Mouse (Mus musculus) ovary, adult 18-20 months (tissue): ENCODE results near the gene Fam229b.

ENCODE experiments used
- DNase-seq: peaks from one replicate; pipeline ENCODE4 v3.0.0; 2022; ENCODE audit warnings: low spot score, mixed read lengths

Gene Fam229b

DNA sequence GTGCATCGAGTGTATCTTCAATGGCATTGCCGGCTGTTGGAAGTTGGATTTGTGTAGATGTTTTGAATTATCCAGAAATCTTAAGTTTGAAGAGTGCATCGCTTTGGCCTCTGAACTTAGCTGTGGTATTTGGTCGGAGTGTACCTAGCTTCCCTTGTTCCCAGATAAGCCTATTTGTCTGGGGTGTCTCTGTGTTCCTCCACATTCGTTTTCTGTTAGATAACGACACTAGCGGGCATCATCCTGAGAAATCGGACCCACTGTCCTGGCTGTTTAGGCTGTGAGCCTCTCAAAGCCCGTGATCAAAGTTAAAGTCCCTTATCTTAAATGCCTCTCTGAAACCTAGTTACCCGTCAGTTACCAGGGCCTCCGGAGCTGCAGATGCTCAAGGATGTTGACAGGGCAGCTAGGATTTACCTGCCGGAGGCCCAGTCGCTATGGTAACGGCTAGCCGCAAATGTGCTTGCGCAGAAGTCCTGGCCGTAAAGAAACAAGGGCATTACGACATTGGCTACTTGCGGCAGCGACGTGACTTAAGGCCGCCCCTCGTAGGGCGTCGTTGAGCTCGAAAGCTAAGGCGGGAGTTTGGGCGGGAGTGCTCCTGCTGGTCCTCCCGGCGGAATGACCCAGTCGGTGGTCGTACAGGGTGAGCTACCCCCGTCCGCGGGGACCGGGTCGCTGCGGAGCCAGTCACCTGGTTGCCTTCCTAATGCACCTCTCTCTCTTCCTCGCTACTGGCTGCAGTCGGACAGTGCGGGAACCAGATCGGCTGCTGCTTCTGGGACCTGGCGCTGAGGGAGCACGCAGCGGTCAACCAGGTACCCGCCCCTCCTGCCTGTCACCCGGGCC is at the start of gene Fam229b, which contains the start of gene Tube1:
Gene Fam229b, minus strand, starts transcription at position 453 of the 849 bp plus-strand sequence.
Gene Tube1, plus strand, starts transcription at position 515 of the 849 bp plus-strand sequence.
- peak; percentile 86 for DNase-seq

DNA sequence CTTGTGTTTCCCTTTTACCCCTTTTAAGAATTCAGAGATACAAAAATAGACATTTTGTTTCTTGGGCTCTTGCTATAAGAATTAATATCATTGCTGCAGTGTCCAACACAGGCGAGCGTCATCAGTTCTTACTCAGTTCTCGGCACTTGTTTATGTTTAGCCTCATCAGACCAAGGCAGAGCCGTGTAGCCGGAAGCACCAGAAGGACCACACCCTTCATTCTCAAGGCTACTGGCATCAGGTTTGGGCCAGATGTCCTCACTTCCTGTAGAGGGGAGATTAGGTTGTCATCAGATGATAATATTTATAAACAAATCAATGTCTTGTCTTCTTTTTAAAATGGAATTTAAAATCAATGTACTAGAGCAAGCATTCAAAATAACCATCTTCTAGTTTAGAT is 43.3 kb upstream of the Fam229b start:
- DNase-seq = no peak

DNA sequence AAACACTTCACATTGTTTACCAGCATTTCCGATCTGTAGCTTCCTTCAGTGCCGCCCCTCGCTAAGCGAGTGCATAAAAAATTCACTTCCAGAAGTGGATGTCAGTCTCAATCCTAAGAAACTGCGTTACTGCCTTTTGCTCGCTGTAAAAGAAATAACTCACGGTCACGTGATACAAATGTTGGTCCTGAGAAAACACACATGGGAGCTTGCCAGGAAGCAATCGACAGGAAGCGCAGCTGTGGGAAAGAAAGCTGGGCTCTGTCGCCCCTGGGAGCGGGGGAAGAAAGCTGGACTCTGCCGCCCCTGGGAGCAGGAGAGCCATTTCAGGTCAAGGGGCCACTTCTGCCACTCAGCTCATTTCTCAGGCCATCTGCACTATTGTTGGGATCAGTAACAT is 39.4 kb upstream of the Fam229b start:
- no peak for DNase-seq

DNA sequence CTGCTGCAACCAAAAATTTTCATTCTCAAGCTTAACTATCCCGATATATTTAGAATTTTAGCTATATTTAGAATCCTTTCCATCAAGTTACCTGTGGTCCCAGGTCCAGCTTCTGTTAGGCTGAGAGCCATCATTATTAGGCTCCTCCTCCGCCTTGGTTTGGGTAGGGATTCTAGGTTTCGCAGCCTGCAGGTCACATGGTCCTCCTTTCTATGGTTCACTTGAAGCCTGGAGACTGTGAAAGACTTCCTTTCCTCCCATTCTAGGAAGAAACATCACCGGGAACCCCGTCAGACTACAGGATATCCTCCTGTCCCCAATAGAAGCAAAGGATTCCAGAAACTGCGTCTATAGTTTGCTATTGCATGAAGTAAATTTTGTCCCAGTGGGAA is 38.8 kb upstream of the Fam229b start:
- DNase-seq = no peak

DNA sequence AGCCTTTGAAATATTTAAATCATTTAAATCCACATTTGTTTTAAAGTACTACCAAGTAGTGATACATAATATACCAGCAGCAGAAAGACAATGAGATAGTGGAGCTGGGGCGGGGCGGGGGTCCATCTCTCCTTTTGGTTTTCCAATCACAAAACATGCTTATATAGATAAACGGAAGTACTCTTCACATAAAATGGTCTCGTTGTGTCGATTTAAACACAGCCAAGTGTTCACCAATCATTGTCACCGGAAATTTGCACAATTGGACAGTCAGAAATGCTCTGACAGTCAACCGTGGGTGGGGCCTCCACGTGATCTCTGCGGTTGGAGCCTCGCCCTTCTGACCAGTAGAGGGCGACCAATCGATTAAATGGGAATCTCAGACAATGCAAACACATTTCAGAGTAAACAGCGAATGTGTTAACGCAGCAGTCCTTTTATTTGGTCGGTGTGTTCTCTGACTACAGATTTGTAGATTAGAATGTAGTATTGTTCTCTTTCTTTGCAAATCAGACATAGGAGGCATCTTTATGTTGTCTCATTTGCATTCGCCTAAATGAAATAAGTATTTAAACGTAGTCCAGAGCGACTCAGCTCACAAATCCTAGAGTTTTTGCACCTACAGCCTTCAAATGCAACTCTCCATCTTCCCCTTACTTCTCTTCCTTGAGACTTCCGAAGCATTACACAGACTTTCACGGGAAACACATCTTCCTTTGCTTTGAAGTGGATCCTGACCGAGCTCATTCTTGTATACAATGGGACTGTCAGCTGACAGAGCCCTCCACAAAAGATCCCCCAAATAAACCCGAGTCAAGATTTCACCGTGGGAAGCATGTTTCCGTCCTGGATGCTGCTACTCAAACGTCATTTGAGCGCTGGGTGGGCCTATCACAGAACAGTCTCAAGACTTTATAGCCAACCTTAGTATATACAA is 38.2 kb upstream of the Fam229b start:
- DNase-seq = peak; percentile 72

DNA sequence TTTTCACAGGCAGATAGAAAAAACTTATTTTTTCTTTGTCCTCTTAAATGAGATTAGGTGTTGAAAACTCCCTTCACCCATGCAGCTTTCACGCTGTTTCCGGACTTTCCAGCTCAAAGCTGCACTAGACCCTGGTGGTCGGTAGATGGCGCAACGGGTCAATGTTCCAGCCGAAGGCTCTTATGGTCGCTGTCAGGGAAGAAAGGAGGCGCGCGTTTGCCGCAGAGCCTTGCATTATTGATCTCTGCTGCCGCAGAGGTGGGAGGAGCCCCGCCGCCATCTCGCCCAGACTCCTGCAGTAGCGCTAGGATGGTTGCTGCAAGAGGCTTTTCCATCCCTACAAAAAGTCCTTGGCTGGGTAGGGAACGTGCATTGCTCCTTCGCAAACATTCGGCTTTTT is 37.4 kb upstream of the Fam229b start:
- DNase-seq = peak; percentile 80

- no peak for DNase-seq
Observed at GRCm38 (mm10) chr10:39170706-39171105, 37.0 kb upstream of the Fam229b start.

- no peak for DNase-seq
Observed at GRCm38 (mm10) chr10:39170181-39170580, 36.5 kb upstream of the Fam229b start.

GRCm38 (mm10) chr10:39169642-39170041 is 35.9 kb upstream of the Fam229b start:
- DNase-seq = no peak

DNA sequence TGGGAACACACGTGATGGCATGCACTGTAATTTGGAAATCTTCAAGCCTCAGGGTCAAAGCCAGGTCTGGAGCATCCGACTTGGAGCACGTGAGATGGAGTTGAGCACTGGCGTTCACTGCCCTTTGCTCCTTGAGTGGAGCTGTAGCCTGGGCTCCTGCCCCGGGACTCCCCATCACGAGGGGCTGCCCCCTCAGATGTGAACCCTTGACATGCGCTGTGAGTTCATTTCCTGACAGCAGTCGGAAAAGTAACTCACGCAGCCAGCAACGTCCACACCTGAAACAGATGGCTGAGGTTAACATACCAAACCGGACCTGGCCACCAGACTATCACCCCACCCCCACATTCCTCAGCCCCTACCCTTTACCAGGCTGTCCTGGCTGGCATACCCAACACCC is 33.9 kb upstream of the Fam229b start:
- no peak for DNase-seq

GRCm38 (mm10) chr10:39165632-39166115 is 32.0 kb upstream of the Fam229b start:
- no peak for DNase-seq

DNA sequence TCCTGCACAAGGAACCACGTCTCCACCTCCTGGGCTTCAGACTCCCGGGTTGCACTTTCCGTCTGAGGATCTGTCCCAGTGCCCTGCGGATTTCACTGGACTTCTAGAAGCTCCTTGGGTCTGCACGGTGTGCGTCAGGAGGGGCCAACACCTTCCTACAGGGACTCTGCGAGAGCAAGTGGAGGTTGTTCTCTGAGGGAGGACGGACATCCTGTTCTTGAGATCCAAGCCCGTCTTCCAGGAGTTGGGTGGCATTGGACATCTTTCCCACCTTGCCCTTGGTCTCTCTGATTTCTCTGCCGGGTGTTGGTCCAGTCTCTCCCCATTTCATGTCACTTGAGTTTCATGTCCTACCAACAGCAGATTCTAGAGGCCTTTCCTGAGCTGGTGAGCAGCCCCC is 30.0 kb upstream of the Fam229b start, which contains the start of gene Ccn6:
Gene Ccn6, minus strand, starts transcription at position 101 of the 400 bp plus-strand sequence.
- DNase-seq = no peak

DNA sequence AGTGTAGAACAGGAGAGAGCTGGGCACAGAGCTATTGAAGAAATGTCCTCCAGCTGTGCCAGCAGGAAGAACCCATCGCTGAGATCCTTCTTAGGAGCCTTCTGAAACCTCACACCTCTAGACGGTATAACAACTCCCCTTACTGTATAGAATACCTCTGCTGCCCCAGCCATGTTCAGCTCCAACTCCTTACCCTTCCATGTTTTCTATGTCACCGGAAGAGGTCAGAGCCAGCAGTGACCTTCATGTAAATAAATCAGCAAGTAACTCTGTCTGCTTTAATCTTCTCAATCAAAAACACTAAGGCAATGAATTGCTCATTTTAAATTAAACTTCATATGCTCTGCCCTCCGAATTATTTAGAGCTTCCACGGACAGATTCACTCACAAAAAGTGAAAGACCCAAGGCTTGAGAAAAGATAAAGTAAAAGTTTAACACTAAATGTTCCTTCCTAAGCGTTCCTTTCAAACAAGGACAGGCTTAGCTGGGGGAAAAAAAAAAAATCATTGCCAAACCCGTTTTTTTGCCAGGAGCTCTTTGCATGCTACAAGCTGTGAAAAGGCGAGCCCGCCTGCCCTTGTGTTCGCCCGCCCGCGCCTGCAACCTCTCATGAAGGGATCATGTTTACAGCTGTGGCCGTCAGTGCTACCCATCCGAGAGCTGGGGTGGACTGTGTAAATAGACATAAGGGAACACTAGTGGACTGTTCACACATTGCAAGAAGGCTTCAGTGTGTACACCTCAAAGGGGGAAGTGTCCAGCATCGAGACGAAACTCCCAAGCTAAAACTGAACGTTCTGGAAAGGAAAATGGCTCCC is 29.2 kb upstream of the Fam229b start:
- DNase-seq = no peak

DNA sequence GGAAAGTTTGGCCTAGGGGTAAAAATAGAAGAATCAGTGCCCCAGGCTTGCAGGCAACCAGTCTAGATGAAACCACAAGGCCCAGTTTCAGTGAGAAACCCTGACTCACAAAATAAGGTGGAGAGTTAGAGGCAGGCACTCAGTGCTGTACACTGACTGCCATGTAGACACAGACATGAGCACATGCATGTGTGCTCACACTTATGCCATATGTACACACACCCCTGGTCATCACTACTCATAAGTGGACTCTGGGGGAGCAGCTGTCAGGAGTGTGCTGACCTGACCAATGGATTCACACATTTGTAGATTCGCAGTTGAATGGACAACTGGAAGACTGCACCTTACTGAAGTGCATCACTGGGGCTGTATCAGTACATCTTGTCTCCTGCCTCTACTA is 27.7 kb upstream of the Fam229b start:
- DNase-seq = no peak

DNA sequence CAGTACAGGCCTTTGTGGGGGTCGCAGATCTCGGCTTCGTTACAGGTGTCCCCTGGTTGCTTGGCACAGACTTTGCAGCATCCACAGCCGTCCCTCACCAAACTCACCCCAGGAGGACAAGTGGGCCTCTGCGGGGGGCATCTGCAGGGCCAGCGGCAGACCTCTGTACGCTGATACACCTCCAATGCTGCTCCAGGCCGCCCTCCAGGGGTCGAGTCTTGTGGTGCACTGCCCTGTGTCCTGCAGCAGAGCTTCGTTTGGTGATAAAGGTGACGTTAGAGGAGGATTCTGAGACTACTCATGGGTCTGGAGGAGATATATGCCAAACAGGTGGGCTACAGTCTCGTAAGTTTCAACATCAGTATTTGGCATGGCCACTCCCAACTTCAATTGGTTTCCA is 24.6 kb upstream of the Fam229b start:
- no peak for DNase-seq

DNA sequence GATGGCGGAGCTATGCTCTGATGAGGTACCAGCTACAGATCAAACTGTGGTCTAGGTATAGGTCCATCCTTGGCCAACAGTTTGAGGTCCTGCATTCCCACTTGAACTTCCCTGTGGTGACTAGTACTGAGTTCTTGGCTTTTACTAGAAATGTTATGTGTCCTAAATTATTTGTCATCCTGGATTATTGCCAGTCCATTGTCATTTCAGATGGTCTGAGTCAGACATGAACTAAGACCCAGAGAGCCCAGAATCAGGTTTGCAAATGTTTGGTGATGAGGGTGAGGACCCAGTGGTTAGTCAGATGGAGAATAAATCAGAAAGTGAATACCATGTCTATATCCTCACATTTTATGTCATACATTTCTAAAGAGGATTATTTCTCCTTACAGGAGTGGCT is 23.6 kb upstream of the Fam229b start:
- no peak for DNase-seq

DNA sequence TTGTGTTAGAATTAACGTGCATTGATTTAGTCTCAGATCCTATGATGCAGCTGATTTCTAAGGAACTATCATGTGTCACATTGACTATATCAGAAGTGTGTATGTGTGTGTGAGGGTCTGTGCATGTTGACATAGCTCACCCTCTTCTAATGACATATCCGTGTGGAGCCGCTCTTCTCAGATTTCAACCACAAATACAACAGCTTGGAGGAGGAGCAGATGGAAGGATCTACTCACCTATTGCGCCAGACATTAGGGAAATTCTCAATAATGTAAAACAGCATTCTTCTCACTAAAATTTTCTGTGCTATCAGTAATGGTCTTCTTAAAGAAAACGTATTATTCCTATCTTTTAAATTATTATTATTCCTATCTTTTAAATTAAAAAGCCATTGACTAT is 23.0 kb upstream of the Fam229b start:
- no peak for DNase-seq

DNA sequence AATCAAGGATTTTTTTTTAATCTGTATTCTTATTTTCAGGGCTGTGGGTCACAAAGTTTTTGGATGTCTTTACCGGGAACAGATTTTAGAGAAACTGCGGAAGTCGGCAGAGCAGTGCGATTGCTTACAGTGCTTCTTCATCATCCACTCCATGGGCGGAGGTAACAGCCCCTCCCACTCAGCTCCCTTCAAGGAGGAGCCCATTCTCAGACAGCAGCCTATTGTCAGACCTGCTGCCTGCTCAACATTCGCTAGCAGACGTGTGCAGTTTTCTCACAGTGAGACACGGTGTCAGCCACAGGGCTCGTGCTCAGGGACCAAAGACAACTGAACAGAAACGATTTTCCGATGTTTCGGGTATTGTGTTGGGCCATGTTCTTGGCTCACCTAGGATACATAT is 8.5 kb upstream of the Fam229b start:
- DNase-seq = no peak

GRCm38 (mm10) chr10:39141401-39141800 is 7.7 kb upstream of the Fam229b start:
- no peak for DNase-seq

DNA sequence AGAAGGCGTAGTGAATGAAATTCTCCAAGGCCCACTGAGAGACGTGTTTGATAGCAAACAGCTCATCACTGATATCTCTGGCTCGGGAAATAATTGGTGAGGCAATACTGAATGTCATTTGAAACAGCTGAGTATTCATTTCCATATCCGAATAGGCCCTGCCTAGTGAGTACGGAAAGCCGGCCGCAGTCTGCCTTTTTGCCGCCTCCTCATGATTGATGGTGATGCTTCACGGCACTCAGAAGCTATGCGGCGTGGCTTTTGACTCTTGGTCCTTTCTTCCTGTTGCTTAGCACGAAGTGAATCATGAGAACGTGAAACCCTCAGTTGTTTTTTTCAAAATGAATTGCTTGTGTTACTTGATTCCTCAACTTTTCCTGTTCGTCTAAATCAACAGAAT is 7.1 kb upstream of the Fam229b start:
- DNase-seq = no peak

DNA sequence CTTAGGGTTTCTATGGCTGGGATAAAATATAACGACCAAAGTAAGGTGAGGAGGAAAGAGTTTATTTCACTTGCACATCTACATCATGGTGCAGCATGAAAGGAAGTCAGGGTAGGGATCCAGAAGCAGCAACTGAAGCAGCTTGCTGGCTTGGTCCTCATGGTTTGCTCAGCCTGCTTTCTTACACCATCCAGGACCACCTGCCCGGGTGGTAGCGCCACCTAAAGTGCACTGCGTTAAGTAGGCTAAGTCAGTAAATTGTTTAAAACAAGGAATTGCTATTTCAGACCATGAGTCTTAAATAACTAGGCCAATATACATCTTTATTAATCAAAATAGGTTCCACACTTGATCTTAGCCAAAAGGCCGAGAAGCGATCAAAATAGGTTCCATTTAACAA is 5.0 kb upstream of the Fam229b start:
- DNase-seq = no peak

- DNase-seq = no peak
Observed at GRCm38 (mm10) chr10:39137766-39138165, 4.1 kb upstream of the Fam229b start.
